ENCODE assay signal across 23 mouse cellular contexts in the genomic region with DNA sequence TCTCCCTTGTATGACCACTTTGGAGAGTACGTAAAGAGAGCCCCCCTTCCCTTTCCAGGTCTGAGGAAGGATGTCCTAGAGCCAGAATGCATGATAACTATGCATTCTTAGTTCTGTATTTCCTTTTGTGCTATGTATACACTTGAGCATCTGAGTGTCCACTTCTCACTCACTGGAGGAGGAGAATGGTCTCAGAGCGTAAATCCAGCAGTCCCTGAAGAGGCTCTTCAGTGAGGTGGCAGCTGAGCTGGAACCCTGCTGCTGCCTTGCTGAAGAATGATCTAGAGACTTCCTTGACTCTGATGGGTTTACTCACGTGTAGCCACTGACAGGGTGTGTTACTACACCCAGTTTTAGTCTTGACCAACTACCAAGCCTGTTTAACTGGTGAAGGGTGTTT.
DNase-seq lines count a peak whose midpoint lies in the region; ATAC-seq and TF ChIP-seq lines count a peak whose summit lies in the region.
"Had no signal": no experiment of that assay in that cellular context is flagged by ENCODE, and none has a peak within 500 bp of the region (broad histone marks: within the 10 kb centered on the region; RNA-seq: fewer than 3 reads in every experiment).

No protein-coding gene starts in this region.

- 81% methylated on average over 3 of the region's 3 CpGs for WGBS in heart, embryonic 12.5 days
- 59% methylated on average over 3 of the region's 3 CpGs for WGBS in lung, postnatal 0 days
- 93% methylated on average over 3 of the region's 3 CpGs for WGBS in stomach, embryonic 16.5 days
- 84% methylated on average over 3 of the region's 3 CpGs for WGBS in stomach, postnatal 0 days

- no peaks in the 10 kb centered on the region for H3K27me3 ChIP-seq in heart, embryonic 12.5 days (replicated peaks)
- no peaks in the 10 kb centered on the region for H3K27me3 ChIP-seq in lung, postnatal 0 days (replicated peaks; ENCODE audit: insufficient read depth, low read length)
- no peaks in the 10 kb centered on the region for H3K27me3 ChIP-seq in stomach, embryonic 16.5 days (ENCODE audit: control insufficient read depth, insufficient read depth, low read length)
- no peaks in the 10 kb centered on the region for H3K27me3 ChIP-seq in stomach, postnatal 0 days (ENCODE audit: control insufficient read depth, insufficient read depth, low read length)
- H3K27me3 ChIP-seq: embryonic facial prominence, embryonic 13.5 days; embryonic facial prominence, embryonic 15.5 days; forebrain, embryonic 12.5 days had no signal

- H3K4me1 ChIP-seq in heart, embryonic 12.5 days (replicated peaks) = peaks cover 11% of the 10 kb centered on the region
- 0 out of 2 replicates have a peak, but pooled peaks cover 7% of the 10 kb centered on the region for H3K4me1 ChIP-seq in lung, postnatal 0 days (ENCODE audit: insufficient read depth, low read depth, low read length)
- peaks cover 7% of the 10 kb centered on the region; the same call in 1 of the 2 replicates for H3K4me1 ChIP-seq in stomach, embryonic 16.5 days (ENCODE audit: control insufficient read depth, insufficient read depth, low read length)
- H3K4me1 ChIP-seq in stomach, postnatal 0 days (replicated peaks; ENCODE audit: control insufficient read depth, insufficient read depth) = 0 out of 2 replicates have a peak, but pooled peaks cover 2% of the 10 kb centered on the region

- H3K4me3 ChIP-seq in heart, embryonic 12.5 days = no peak overlapping the region
- no peak overlapping the region for H3K4me3 ChIP-seq in lung, postnatal 0 days (ENCODE audit: low read depth, low read length)
- H3K4me3 ChIP-seq in stomach, embryonic 16.5 days (replicated peaks; ENCODE audit: low read length) = no peak overlapping the region
- no peak overlapping the region for H3K4me3 ChIP-seq in stomach, postnatal 0 days (ENCODE audit: low read depth, low read length)
- H3K4me3 ChIP-seq: embryonic facial prominence, embryonic 13.5 days; embryonic facial prominence, embryonic 15.5 days; erythroblast, embryonic 14.5 days; forebrain, embryonic 10.5 days; forebrain, embryonic 12.5 days had no signal

- no peak for ATAC-seq in heart, embryonic 12.5 days (ENCODE audit: insufficient number of reproducible peaks, low FRiP score)
- ATAC-seq in lung, postnatal 0 days = peak; percentile 92
- no peak for ATAC-seq in stomach, embryonic 16.5 days (ENCODE audit: insufficient read depth, low FRiP score)
- no peak for ATAC-seq in stomach, postnatal 0 days (ENCODE audit: low FRiP score, low TSS enrichment)
- ATAC-seq: forebrain, embryonic 14.5 days; forebrain, embryonic 16.5 days had no signal

- H3K9ac ChIP-seq in heart, embryonic 12.5 days = no peak overlapping the region
- H3K9ac ChIP-seq in lung, postnatal 0 days (replicated peaks; ENCODE audit: low read depth) = no peak overlapping the region
- H3K9ac ChIP-seq in stomach, embryonic 16.5 days (ENCODE audit: low read length) = no peak overlapping the region
- H3K9ac ChIP-seq in stomach, postnatal 0 days (ENCODE audit: low read length) = no peak overlapping the region
- H3K9ac ChIP-seq: embryonic facial prominence, embryonic 13.5 days; embryonic facial prominence, embryonic 15.5 days; forebrain, embryonic 12.5 days had no signal

- H3K27ac ChIP-seq in heart, embryonic 12.5 days (ENCODE audit: poor library complexity, severe bottlenecking) = no peak overlapping the region
- H3K27ac ChIP-seq in lung, postnatal 0 days (ENCODE audit: low read length) = no peak overlapping the region
- H3K27ac ChIP-seq in stomach, embryonic 16.5 days (ENCODE audit: low read length) = 0 out of 2 replicates have a peak overlapping the region, but pooled peaks have one; percentile 31
- H3K27ac ChIP-seq in stomach, postnatal 0 days (replicated peaks) = no peak overlapping the region
- H3K27ac ChIP-seq: embryonic facial prominence, embryonic 13.5 days; embryonic facial prominence, embryonic 15.5 days; forebrain, embryonic 10.5 days; forebrain, embryonic 12.5 days had no signal

- TF ChIP-seq EP300 in lung, postnatal 0 days (IDR thresholded peaks at IDR 0.05) = peak; percentile 57; the same call in 1 of the 2 replicates
- no peak for TF ChIP-seq EP300 in stomach, postnatal 0 days (optimal IDR thresholded peaks at IDR 0.05)

- no peaks in the 10 kb centered on the region for H3K36me3 ChIP-seq in heart, embryonic 12.5 days
- H3K36me3 ChIP-seq in lung, postnatal 0 days (ENCODE audit: insufficient read depth, low read length) = no peaks in the 10 kb centered on the region
- H3K36me3 ChIP-seq in stomach, embryonic 16.5 days (ENCODE audit: control insufficient read depth, insufficient read depth, low read length) = no peaks in the 10 kb centered on the region
- no peaks in the 10 kb centered on the region for H3K36me3 ChIP-seq in stomach, postnatal 0 days (ENCODE audit: control insufficient read depth, insufficient read depth, low read length)
- H3K36me3 ChIP-seq: embryonic facial prominence, embryonic 13.5 days; embryonic facial prominence, embryonic 15.5 days; forebrain, embryonic 10.5 days; forebrain, embryonic 12.5 days had no signal

- DNase-seq in heart, adult 11 months = peak; percentile 58
- peak; percentile 80 for DNase-seq in lung, postnatal 0 days (ENCODE audit: low spot score)
- no peak for DNase-seq in lung, postnatal 14 days
- DNase-seq in stomach, postnatal 0 days (ENCODE audit: low spot score) = no peak
- DNase-seq: adrenal gland, adult 2 months; adrenal gland, postnatal 10 days; adrenal gland, postnatal 25 days; cerebellum, adult 11 months; cerebellum, adult 18-20 months; cerebellum, adult 8-10 months; cerebellum, adult 9-11 months; cerebellum, postnatal 14 days; cerebellum, postnatal 36 days; embryo, embryonic 11 days had no signal

- H3K4me2 ChIP-seq in heart, embryonic 12.5 days = no peak overlapping the region
- no peak overlapping the region for H3K4me2 ChIP-seq in lung, postnatal 0 days (replicated peaks; ENCODE audit: low read depth, low read length)
- no peak overlapping the region for H3K4me2 ChIP-seq in stomach, embryonic 16.5 days (ENCODE audit: low read depth, low read length)
- no peak overlapping the region for H3K4me2 ChIP-seq in stomach, postnatal 0 days (replicated peaks; ENCODE audit: low read depth)
- H3K4me2 ChIP-seq: embryonic facial prominence, embryonic 13.5 days; embryonic facial prominence, embryonic 15.5 days; forebrain, embryonic 12.5 days had no signal

- no peak for TF ChIP-seq CTCF in lung, postnatal 0 days (IDR thresholded peaks at IDR 0.05)
- TF ChIP-seq CTCF in stomach, postnatal 0 days (IDR thresholded peaks at IDR 0.05; ENCODE audit: low read depth) = no peak

- H3K9me3 ChIP-seq in heart, embryonic 12.5 days (replicated peaks) = no peaks in the 10 kb centered on the region
- no peaks in the 10 kb centered on the region for H3K9me3 ChIP-seq in lung, postnatal 0 days (ENCODE audit: low read length)
- no peaks in the 10 kb centered on the region for H3K9me3 ChIP-seq in stomach, embryonic 16.5 days (replicated peaks; ENCODE audit: control insufficient read depth, low read length)
- no peaks in the 10 kb centered on the region for H3K9me3 ChIP-seq in stomach, postnatal 0 days (ENCODE audit: control insufficient read depth, low read length)
- H3K9me3 ChIP-seq: embryonic facial prominence, embryonic 13.5 days; embryonic facial prominence, embryonic 15.5 days; forebrain, embryonic 10.5 days; forebrain, embryonic 12.5 days had no signal

Comparison
In these comparisons a context has a peak if more than half of its experiments do, and no peak if none do; other contexts are left out.
1. DNase-seq: peak in heart, adult 11 months (single experiment) and lung, postnatal 0 days (single experiment); none in lung, postnatal 14 days (single experiment) and stomach, postnatal 0 days (single experiment).